Mouse (Mus musculus) gastrocnemius, postnatal 25 days (tissue): ENCODE measurements around the gene St6galnac3. TPM values are rescaled to one million over a fixed set of nuclear protein-coding genes. Genes with fewer than 3 reads are reported as not detected.
A peak's percentile ranks its signal among the peaks of the same experiment; 100 is the strongest.
"Not testable (repeated sequence)": the region's sequence is repeated elsewhere in the genome, so short reads cannot be mapped to it uniquely, and the experiment has no call there.

Experiments
- DNase-seq: peaks from one replicate; pipeline ENCODE4 v3.0.0; 2022
- long read RNA-seq, 2 experiments: library from polyadenylated mRNA; stranded (forward); transcript quantifications; one replicate each; pipeline ENCODE4 v2.0.0; 2021
- total RNA-seq, 2 experiments: library from RNA; stranded (reverse); gene quantifications; 1 replicate in 1 of 2; 2 replicates in 1 of 2; pipeline ENCODE4 v1.2.3; 2021

Gene St6galnac3
- 1 to 10 TPM; 2.3 to 2.8 TPM for total RNA-seq
- long read RNA-seq, experiment 1, result 0 reads
- long read RNA-seq, experiment 2, partial matches to known transcripts, result 0 of 1 reads
- long read RNA-seq, experiment 2, other reads (novel, unspliced or antisense), result 1 of 1 reads

DNA sequence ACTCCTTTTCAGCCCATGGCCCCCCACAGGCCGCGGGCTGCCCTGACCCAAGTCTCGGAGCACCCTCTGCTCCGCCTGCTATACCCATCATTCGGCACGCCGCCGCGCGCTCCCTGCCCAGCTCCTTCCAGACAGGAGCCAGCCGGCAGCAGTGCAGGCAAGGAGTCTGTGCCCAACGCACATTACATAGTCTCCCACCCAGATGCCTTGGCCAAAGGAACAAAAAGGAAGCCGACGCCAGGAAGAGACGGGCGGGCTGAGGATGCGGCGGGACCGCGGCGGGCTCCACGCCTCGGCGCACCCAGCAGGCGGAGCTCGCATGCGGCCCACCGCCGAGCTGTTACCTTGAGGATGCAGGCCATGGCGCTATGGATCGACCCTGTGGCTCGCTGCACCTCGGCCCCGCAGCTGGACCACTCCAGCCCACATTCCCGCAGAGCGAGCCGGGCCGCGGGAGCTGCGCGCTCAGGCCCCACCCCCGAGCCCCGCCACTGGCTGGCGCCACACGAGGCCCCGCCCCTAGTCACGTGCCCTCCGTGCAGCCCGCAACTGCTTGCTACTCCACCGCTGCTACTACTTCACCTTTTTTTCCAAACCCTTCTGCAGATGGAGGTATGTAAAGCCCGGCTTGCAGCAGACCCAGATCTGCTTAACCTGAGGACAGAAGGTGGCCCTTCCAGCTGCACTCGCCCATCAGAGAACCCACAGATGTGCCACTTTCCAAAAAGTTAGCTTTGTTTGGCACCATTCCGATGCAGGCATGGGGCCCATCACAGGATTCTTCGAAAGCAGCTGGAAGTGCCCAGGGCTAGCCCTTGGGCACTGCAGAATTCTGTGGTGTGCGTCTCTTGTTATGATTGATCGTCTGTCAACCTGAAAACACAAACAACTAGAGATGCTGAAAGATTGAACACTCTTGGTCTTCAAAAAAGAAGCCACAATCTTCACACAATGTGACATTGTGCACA, at the start of gene St6galnac3:
Gene St6galnac3, minus strand, starts transcription at position 474 of the 968 bp plus-strand sequence.
- peak; percentile 76 for DNase-seq

- DNase-seq, result no peak
Observed at GRCm38 (mm10) chr3:153774568-153774967, 49.6 kb upstream of the St6galnac3 start.

DNA sequence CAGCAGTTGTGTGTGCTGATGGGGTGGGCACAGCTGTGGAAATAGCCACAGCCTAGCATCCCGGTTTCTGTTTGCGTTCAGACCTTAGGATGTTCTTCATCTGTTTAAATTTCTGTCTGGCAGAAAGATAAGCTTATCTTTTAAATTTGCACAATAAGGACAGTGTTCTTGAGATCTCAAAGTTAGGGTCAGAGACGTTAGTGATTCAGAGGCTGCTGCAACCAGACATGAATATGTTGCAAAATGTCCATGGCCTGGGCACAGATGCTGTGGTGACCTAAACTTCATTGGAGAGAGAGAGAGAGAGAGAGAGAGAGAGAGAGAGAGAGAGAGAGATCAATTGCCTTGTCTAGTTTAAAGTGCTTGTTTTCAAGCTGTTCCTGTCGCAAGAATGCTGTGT, 46.5 kb upstream of the St6galnac3 start:
- no peak for DNase-seq

- DNase-seq, result no peak
Observed at GRCm38 (mm10) chr3:153770573-153770972, 45.6 kb upstream of the St6galnac3 start.

DNA sequence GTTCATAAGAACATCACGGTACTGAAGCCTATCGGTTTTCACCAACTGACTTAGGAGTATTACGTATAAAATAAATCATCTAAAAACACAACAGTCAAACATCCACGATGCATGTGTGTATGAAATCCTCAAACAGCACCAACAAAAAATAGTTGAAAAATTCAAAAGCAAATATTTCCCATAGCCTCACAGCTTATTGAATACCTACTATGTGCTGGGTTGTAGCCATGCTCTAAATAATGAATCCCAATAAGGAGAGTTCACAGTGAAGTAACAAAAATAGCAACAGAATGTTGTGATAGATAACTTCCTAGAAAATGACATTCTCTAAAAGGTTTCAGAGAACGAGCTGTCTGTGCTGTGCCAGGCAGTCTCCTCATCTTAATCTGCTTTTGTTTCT, 44.2 kb upstream of the St6galnac3 start:
- no peak for DNase-seq

GRCm38 (mm10) chr3:153765171-153765570, 40.2 kb upstream of the St6galnac3 start:
- DNase-seq, result no peak

DNA sequence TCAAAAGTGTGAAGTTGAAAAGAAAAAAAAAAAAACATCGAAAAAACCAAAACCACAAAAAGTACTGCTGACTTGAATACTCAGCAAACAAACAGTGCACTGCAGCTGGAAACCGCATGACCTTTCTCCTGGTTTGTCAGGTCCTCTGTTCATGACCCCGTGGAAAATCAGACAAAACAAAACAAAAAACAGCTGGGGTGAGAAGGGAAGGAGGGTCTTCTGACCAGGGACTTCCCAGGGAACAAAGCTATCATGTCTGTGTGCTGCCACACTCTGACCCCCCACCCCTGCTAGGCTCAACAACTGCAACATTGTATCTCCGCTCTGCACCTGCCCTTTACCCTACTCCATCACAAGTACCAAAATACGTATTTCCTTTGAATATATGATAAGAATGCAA, 39.8 kb upstream of the St6galnac3 start:
- no peak for DNase-seq

DNA sequence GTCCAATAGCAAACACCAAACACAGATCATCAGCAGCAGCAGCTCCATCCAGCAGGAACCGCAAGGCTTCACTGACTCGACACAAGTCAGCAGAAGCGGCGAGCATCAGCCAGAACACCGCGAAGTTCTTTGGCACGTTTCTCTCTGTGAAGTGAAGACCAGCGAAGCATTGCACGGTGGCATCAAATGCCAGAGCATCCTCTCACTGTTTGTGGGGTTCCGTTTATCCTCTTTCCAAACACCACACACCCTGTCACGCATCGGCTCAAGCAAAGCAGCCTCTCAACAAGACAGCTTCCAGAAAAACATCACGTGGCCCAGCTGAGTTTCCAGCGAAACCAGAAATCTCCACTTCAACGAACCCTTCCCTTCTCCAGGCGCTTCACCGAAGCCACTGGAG, 36.2 kb upstream of the St6galnac3 start:
- DNase-seq, result no peak

GRCm38 (mm10) chr3:153759269-153759668, 34.3 kb upstream of the St6galnac3 start:
- DNase-seq, result no peak

DNA sequence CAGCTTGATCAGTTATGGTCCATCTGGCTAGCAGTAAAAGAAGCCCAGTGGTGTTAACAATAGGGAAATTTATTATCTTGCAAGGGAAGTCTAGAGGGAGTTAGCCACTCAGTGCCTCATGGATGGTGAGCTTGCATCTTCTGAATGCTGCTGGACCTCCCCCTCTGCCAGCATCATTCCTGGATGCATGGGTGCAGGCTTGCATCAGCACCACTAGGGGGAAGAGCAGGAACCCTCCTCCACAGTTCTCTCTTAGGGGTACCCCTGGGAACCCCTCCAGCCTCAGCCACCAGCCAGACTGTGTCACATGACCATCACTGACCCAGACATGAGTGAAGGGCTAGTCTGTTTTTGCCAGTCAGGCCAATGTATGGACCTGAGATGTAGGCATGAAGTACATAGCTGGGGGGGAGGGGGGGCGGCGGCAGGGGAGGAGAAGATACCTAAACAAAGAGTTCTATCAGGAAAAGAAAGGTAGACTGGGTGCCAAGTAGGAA, 31.6 kb upstream of the St6galnac3 start:
- no peak for DNase-seq

DNA sequence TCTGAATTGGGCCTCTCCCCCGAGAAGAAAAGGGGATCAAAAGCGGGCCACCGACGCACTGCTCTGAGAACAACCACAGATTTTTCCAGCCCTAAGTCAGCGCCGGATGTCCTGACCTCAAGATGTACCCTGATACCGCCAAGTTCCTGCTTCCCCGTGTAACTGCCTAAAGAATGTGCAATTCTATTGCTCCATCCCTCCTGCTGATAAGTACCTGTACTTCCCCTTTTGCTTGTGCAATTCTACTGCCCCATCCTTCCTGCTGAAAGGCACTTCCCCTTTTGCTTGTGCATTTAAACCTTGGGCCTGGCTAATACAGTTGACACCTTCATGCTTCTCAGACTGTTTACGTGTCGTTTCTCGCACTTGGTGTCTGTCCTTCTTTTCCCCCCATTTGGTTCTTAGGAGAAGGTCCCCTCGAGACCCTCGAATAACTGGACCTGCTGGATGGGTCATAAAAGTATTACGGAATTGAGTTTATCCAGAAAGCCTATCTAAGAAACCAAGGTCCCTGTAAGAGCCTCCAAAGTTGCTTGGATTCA, 30.9 kb upstream of the St6galnac3 start:
- not testable (repeated sequence) for DNase-seq

- no peak for DNase-seq
Observed at GRCm38 (mm10) chr3:153751435-153751834, 26.5 kb upstream of the St6galnac3 start.

DNA sequence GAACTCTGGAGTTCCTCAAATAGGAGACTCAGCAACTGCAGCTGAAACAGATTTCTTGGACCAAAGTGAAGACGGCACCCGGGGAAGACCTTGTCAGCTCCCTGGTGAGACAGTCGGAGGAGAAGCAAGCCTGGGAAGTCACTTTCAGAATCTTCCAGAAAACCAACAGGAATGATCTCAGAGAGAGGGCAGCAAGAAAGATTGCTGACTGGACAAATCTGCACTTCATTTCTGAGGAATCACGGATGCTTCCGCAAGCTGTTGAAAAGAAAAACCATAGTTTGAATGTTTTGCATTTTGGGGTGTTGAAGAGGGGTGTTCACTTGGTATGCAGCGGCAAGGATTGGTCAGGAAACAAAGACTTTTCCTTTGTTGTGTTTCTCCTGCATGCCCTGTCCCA, 24.4 kb upstream of the St6galnac3 start:
- DNase-seq, result no peak

DNA sequence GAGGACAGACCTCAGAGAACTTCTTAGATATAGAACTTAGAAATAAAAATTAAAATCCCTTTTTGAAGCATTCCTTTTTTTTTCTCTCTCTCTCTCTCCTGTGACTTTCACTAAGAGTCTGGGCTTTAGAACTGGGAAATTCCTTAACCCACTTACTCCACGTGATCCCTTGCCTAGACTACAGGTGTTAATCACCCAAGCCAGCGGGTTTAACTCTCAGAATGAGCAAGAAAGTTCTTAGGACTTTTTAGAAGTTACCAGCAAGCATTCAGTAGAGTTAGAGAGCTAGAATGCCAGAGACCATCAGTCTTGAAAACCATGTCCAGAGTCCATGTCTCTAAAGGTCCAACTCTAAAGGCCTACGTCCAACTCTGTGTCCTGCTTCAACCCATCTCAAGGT, 23.3 kb upstream of the St6galnac3 start:
- DNase-seq, result no peak

- no peak for DNase-seq
Observed at GRCm38 (mm10) chr3:153745099-153745498, 20.1 kb upstream of the St6galnac3 start.

- DNase-seq, result no peak
Observed at GRCm38 (mm10) chr3:153744447-153744846, 19.5 kb upstream of the St6galnac3 start.

DNA sequence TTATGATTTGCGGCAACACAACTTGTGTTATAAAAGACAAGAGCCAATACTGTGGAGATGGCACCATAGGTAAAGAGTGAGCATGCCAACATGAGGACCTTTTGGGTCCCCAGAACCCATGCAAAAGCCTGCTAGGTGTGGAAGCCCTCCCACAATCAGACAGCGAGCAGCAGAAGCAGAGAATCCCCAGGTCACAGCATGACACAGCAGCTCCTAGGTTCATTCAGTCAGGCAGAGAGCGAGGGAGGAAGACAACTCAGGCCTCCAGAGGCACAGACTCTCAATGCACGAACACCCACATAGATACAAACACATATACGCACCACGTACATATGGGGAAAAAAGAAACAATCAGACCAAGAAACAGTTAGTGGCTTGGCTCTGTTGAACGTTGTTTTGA, 16.8 kb upstream of the St6galnac3 start:
- no peak for DNase-seq

DNA sequence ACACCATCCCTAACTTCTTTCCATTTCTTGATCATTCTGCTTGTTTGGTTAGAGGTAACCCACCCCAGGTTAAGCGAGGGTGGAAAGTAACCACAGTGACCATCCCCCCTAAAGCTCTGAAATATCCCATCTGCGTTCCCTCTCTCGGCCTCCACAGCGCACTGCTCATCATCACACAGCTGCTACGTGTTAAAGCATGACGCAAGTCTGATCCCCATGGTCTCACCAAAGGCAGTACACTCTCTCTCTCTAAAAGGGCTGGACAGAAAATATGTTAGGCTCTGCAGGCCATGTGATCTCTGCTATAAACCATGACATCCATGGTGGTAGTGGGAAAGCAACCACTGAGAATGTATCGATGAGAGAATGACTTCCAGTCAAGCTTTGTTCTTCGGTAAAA, 14.4 kb upstream of the St6galnac3 start:
- DNase-seq, result no peak

DNA sequence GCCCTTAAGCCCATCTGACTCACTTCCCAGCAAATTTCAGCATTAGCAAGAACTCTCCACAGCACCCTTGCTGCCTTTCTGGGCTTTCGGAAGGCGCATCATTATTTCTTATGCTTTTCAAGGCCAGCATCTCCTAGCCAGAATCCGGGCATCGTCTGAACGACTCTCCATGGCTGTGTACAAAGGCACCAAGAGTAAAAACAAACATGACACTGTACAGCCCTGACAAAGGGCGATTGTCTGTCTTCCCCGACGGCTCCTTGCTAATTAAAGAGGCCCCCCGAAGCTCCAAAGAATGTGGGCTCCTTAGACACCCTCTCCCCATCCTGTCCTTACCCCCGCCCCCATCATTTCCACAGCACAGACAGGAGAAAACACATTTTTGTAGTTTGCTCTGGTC, 13.4 kb upstream of the St6galnac3 start:
- no peak for DNase-seq

GRCm38 (mm10) chr3:153736756-153737280, 11.8 kb upstream of the St6galnac3 start:
- DNase-seq, result no peak

DNA sequence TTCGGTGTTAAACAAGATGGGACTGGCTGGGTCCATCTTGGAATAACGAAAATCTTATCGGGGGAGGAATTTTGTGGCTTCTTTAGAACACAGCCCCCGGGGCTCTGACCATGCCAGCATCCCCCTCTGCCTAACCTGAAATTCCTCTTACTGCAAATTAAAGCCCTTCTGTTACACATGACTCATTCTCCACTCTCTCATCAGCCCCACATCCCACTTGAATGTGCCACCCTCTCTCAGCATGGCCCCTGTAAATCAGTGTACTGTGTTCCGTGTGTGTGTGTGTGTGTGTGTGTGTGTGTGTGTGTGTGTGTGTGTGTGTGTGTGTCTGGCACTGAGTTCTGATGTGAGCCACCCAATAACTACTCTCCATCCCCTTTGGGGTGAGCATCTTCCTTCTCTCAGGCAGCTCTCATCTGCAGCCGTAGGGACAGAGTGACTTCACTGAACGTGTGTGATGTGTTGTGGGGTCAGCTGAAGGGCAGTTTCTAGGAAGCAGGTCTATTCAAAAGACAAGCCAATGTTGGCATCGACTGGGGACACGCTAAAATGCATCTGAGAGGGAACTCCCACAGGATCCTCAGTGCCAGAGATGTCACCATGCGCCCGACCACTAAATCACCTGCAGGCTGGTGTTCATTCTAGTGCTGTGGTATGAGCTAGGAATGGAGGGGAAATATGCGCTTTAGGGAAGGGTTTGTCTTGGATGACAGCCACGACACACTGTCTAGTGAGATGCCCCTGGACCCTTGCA, 11.0 kb upstream of the St6galnac3 start:
- no peak for DNase-seq

- no peak for DNase-seq
Observed at GRCm38 (mm10) chr3:153734741-153735140, 9.8 kb upstream of the St6galnac3 start.
